Mouse (Mus musculus): Measurements from ENCODE around the gene Sdk2. TPM values are rescaled to one million over a fixed set of nuclear protein-coding genes. Genes with fewer than 3 reads are reported as not detected.

The Sdk2 gene
- 7.8 and 8.6 TPM in 2 replicates for polyA plus RNA-seq (2012; rRNA removed)

- peak; percentile 18 to 84 for DNase-seq (ENCODE audit: extremely low spot score in 1 of 2, low spot score in 1 of 2)
Observed at GRCm38 (mm10) chr11:114066951-114067762, at the start of gene Sdk2. Gene Sdk2, minus strand, starts transcription at chr11:114067046.

- no peak for DNase-seq (ENCODE audit: extremely low spot score in 1 of 2, low spot score in 1 of 2)
Observed at GRCm38 (mm10) chr11:114115077-114115476, 48.2 kb upstream of the Sdk2 start.

GRCm38 (mm10) chr11:114114674-114115073 lies 47.8 kb upstream of the Sdk2 start:
- DNase-seq (ENCODE audit: extremely low spot score in 1 of 2, low spot score in 1 of 2) = no peak

GRCm38 (mm10) chr11:114110851-114111250 lies 44.0 kb upstream of the Sdk2 start:
- no peak for DNase-seq (ENCODE audit: extremely low spot score in 1 of 2, low spot score in 1 of 2)

GRCm38 (mm10) chr11:114093636-114094035 lies 26.8 kb upstream of the Sdk2 start:
- DNase-seq (ENCODE audit: extremely low spot score in 1 of 2, low spot score in 1 of 2) = no peak

- peak in 1 of 2 experiments; percentile 6 for DNase-seq (ENCODE audit: extremely low spot score in 1 of 2, low spot score in 1 of 2)
Observed at GRCm38 (mm10) chr11:114093175-114093574, 26.3 kb upstream of the Sdk2 start.

GRCm38 (mm10) chr11:114080606-114081005 lies 13.8 kb upstream of the Sdk2 start:
- peak in 1 of 2 experiments; percentile 26 for DNase-seq (ENCODE audit: extremely low spot score in 1 of 2, low spot score in 1 of 2)

- DNase-seq (ENCODE audit: extremely low spot score in 1 of 2, low spot score in 1 of 2) = no peak
Observed at GRCm38 (mm10) chr11:114072644-114073043, 5.8 kb upstream of the Sdk2 start.

GRCm38 (mm10) chr11:114071998-114072397 lies 5.2 kb upstream of the Sdk2 start:
- DNase-seq (ENCODE audit: extremely low spot score in 1 of 2, low spot score in 1 of 2) = peak in 1 of 2 experiments; percentile 65

GRCm38 (mm10) chr11:114070881-114071280 lies 4.0 kb upstream of the Sdk2 start:
- DNase-seq (ENCODE audit: extremely low spot score in 1 of 2, low spot score in 1 of 2) = no peak

GRCm38 (mm10) chr11:114070131-114070530 lies 3.3 kb upstream of the Sdk2 start:
- peak in 1 of 2 experiments; percentile 64 for DNase-seq (ENCODE audit: extremely low spot score in 1 of 2, low spot score in 1 of 2)

GRCm38 (mm10) chr11:114068390-114068789 lies 1.5 kb upstream of the Sdk2 start:
- peak; percentile 31 to 73 for DNase-seq (ENCODE audit: extremely low spot score in 1 of 2, low spot score in 1 of 2)

- no peak for DNase-seq (ENCODE audit: extremely low spot score in 1 of 2, low spot score in 1 of 2)
Observed at GRCm38 (mm10) chr11:114066098-114066950, 522 bp downstream of the Sdk2 start.

- DNase-seq (ENCODE audit: extremely low spot score in 1 of 2, low spot score in 1 of 2) = no peak
Observed at GRCm38 (mm10) chr11:114065596-114065995, 1.2 kb downstream of the Sdk2 start.

GRCm38 (mm10) chr11:114064871-114065388 lies 1.9 kb downstream of the Sdk2 start:
- no peak for DNase-seq (ENCODE audit: extremely low spot score in 1 of 2, low spot score in 1 of 2)

GRCm38 (mm10) chr11:114061946-114062345 lies 4.9 kb downstream of the Sdk2 start:
- no peak for DNase-seq (ENCODE audit: extremely low spot score in 1 of 2, low spot score in 1 of 2)

GRCm38 (mm10) chr11:114061265-114061664 lies 5.6 kb downstream of the Sdk2 start:
- no peak for DNase-seq (ENCODE audit: extremely low spot score in 1 of 2, low spot score in 1 of 2)

- DNase-seq (ENCODE audit: extremely low spot score in 1 of 2, low spot score in 1 of 2) = no peak
Observed at GRCm38 (mm10) chr11:114056351-114056750, 10.5 kb downstream of the Sdk2 start.

GRCm38 (mm10) chr11:114054581-114055315 lies 12.1 kb downstream of the Sdk2 start:
- DNase-seq (ENCODE audit: extremely low spot score in 1 of 2, low spot score in 1 of 2) = no peak

GRCm38 (mm10) chr11:114051361-114051760 lies 15.5 kb downstream of the Sdk2 start:
- no peak for DNase-seq (ENCODE audit: extremely low spot score in 1 of 2, low spot score in 1 of 2)

Data from frontal cortex, adult 2 months (tissue).